Mouse (Mus musculus) lung, postnatal 0 days (tissue): ENCODE data around the gene Icosl. TPM values are rescaled to one million over a fixed set of nuclear protein-coding genes. Genes with fewer than 3 reads are reported as not detected.
A peak's percentile ranks its signal among the peaks of the same experiment; 100 is the strongest.

ENCODE experiments used
- ATAC-seq: fragments of 200-750 bp; cut with Nextera tagmentation; 2 replicates; pipeline ENCODE4 v1.8.0; 2017; ENCODE audit warnings: moderate library complexity
- DNase-seq: peaks from one replicate; pipeline ENCODE4 v3.0.0-alpha.2; 2016; ENCODE audit warnings: low spot score
- H3K27ac ChIP-seq: fragments of 300-500 bp; sonication (generic); 2 replicates; pipeline ENCODE4 v1.5.1; 2014; ENCODE audit warnings: antibody characterized with exemption, mild to moderate bottlenecking, low read length, mixed read lengths
- H3K27me3 ChIP-seq: fragments of 300-500 bp; sonication (generic); replicated peaks from 2 replicates; pipeline ENCODE4 v1.6.1; 2014; ENCODE audit warnings: low read length, mixed read lengths; ENCODE audit not compliant: insufficient read depth
- H3K36me3 ChIP-seq: fragments of 300-500 bp; sonication (generic); 2 replicates; pipeline ENCODE4 v1.6.1; 2014; ENCODE audit warnings: low read length, mixed read lengths; ENCODE audit not compliant: insufficient read depth
- H3K4me1 ChIP-seq: fragments of 300-500 bp; sonication (generic); 2 replicates; pipeline ENCODE4 v1.6.1; 2014; ENCODE audit warnings: antibody characterized with exemption, low read depth, low read length, mixed read lengths; ENCODE audit not compliant: insufficient read depth
- H3K4me2 ChIP-seq: fragments of 300-500 bp; sonication (generic); replicated peaks from 2 replicates; pipeline ENCODE4 v1.6.1; 2014; ENCODE audit warnings: low read depth, mild to moderate bottlenecking, low read length, moderate library complexity, mixed read lengths
- H3K4me3 ChIP-seq: fragments of 300-500 bp; sonication (generic); 2 replicates; pipeline ENCODE4 v1.5.1; 2014; ENCODE audit warnings: low read depth, low read length
- H3K9ac ChIP-seq: fragments of 300-500 bp; sonication (generic); replicated peaks from 2 replicates; pipeline ENCODE4 v1.6.1; 2014; ENCODE audit warnings: low read depth, mild to moderate bottlenecking
- H3K9me3 ChIP-seq: fragments of 300-500 bp; sonication (generic); 2 replicates; pipeline ENCODE4 v1.6.1; 2016; ENCODE audit warnings: low read length, mixed read lengths
- CTCF ChIP-seq: IDR thresholded peaks from 2 replicates; pipeline ENCODE4 v1.5.1; 2016; ENCODE audit warnings: antibody characterized with exemption, mild to moderate bottlenecking
- EP300 ChIP-seq: IDR thresholded peaks from 2 replicates; pipeline ENCODE4 v1.6.1; 2016; ENCODE audit warnings: antibody characterized with exemption, mild to moderate bottlenecking, control low read depth
- WGBS: fragments of 180-500 bp; shearing (Covaris S2); extraction: QIAGEN DNeasy Blood & Tissue Kit; methylation state at CpG from one replicate; pipeline ENCODE4 v1.1.7; 2014; 5-methylcytosine and 5-hydroxymethylcytosine counted together
- polyA plus RNA-seq: library from polyadenylated mRNA; unstranded; fragments of >200 nt; fragmentation: Nextera tagmentation; extraction: Ambion mirVana; gene quantifications from 2 replicates; pipeline ENCODE4 v1.2.1, GENCODE M21; 2015

Icosl gene
- polyA plus RNA-seq, 1 experiment from 2014 or later = 5.4 TPM

GRCm38 (mm10) chr10:78046388-78046787, 22.7 kb upstream of the Icosl start:
- H3K27me3 ChIP-seq = no peaks in the 10 kb centered on the region
- no peaks in the 10 kb centered on the region for H3K36me3 ChIP-seq
- peaks cover 7% of the 10 kb centered on the region; the same call in 1 of the 2 replicates for H3K4me1 ChIP-seq
- ATAC-seq (no peak), DNase-seq (no peak)
- no peak overlapping the region for H3K9ac ChIP-seq
- no peak overlapping the region for H3K4me3 ChIP-seq
- no peaks in the 10 kb centered on the region for H3K9me3 ChIP-seq
- H3K4me2 ChIP-seq = no peak overlapping the region
- H3K27ac ChIP-seq = no peak overlapping the region
- TF ChIP-seq EP300 = no peak
- no peak for TF ChIP-seq CTCF
- WGBS = 89% methylated on average over 4 of the region's 4 CpGs

GRCm38 (mm10) chr10:78048061-78048730, 20.9 kb upstream of the Icosl start:
- Histone ChIP-seq H3K27ac (no peak overlapping the region), H3K27me3 (no peaks in the 10 kb centered on the region), H3K36me3 (no peaks in the 10 kb centered on the region), H3K9me3 (no peaks in the 10 kb centered on the region), H3K4me2 (no peak overlapping the region), H3K4me3 (no peak overlapping the region), H3K9ac (no peak overlapping the region), H3K4me1 (peaks cover 6% of the 10 kb centered on the region; the same call in 1 of the 2 replicates)
- WGBS = 82% methylated on average over 9 of the region's 10 CpGs
- no peak for TF ChIP-seq EP300
- no peak for TF ChIP-seq CTCF
- ATAC-seq = no peak
- DNase-seq = no peak

GRCm38 (mm10) chr10:78049519-78050035, 19.5 kb upstream of the Icosl start:
- Histone ChIP-seq H3K4me2 (no peak overlapping the region), H3K4me3 (no peak overlapping the region), H3K36me3 (no peaks in the 10 kb centered on the region), H3K27ac (no peak overlapping the region), H3K9ac (no peak overlapping the region), H3K4me1 (no peaks in the 10 kb centered on the region), H3K27me3 (no peaks in the 10 kb centered on the region), H3K9me3 (no peaks in the 10 kb centered on the region)
- WGBS = 50% methylated on average over 11 of the region's 11 CpGs
- TF ChIP-seq EP300 = no peak
- no peak for TF ChIP-seq CTCF
- ATAC-seq (no peak), DNase-seq (no peak)

GRCm38 (mm10) chr10:78054633-78055565, 14.2 kb upstream of the Icosl start:
- no peaks in the 10 kb centered on the region for H3K4me1 ChIP-seq
- no peak overlapping the region for H3K4me2 ChIP-seq
- no peaks in the 10 kb centered on the region for H3K9me3 ChIP-seq
- H3K4me3 ChIP-seq = no peak overlapping the region
- no peaks in the 10 kb centered on the region for H3K27me3 ChIP-seq
- ATAC-seq = peak; percentile 93
- H3K36me3 ChIP-seq = no peaks in the 10 kb centered on the region
- TF ChIP-seq EP300 (peak; percentile 91), CTCF (no peak)
- H3K9ac ChIP-seq = no peak overlapping the region
- H3K27ac ChIP-seq = peak overlapping the region; percentile 32; the same call in 1 of the 2 replicates
- 51% methylated on average over 19 of the region's 19 CpGs for WGBS
- peak; percentile 92 for DNase-seq

- no peak for ATAC-seq
- TF ChIP-seq EP300 (no peak), CTCF (no peak)
- Histone ChIP-seq H3K9ac (no peak overlapping the region), H3K4me1 (no peaks in the 10 kb centered on the region), H3K36me3 (no peaks in the 10 kb centered on the region), H3K27ac (no peak overlapping the region), H3K9me3 (no peaks in the 10 kb centered on the region), H3K4me3 (no peak overlapping the region), H3K4me2 (no peak overlapping the region), H3K27me3 (no peaks in the 10 kb centered on the region)
- DNase-seq = no peak
- WGBS = 87% methylated on average over 8 of the region's 8 CpGs
Observed at GRCm38 (mm10) chr10:78057056-78057455, 12.0 kb upstream of the Icosl start.

GRCm38 (mm10) chr10:78063122-78063521, 6.0 kb upstream of the Icosl start:
- no peak overlapping the region for H3K27ac ChIP-seq

More at GRCm38 (mm10) chr10:78063122-78063521, 6.0 kb upstream of the Icosl start:
- Histone ChIP-seq H3K4me3 (no peak overlapping the region), H3K4me1 (no peaks in the 10 kb centered on the region), H3K9ac (no peak overlapping the region), H3K27me3 (no peaks in the 10 kb centered on the region), H3K36me3 (no peaks in the 10 kb centered on the region), H3K9me3 (no peaks in the 10 kb centered on the region), H3K4me2 (no peak overlapping the region)
- TF ChIP-seq CTCF (no peak), EP300 (no peak)
- ATAC-seq (no peak), DNase-seq (no peak)
- WGBS = 76% methylated on average over 9 of the region's 9 CpGs
